Mouse (Mus musculus) adrenal gland, adult 2 months (tissue): ENCODE results near the gene Cryzl1. TPM values are rescaled to one million over a fixed set of nuclear protein-coding genes. Genes with fewer than 3 reads are reported as not detected.

Source experiments
- DNase-seq: peaks from one replicate; pipeline ENCODE4 v3.0.0; 2021
- polyA plus RNA-seq: library from polyadenylated mRNA; depleted of rRNA; stranded (reverse); fragments of >200 nt; gene quantifications from 2 replicates; pipeline ENCODE4 v1.2.3, GENCODE M21; 2012; rRNA removed
- total RNA-seq, 2 experiments: library from RNA; stranded (reverse); gene quantifications; 2 replicates each; pipeline ENCODE4 v1.2.3; 2021

Cryzl1 gene
- total and polyA plus RNA-seq, 3 experiments: 12.6 to 54.9 (median 36.2) TPM

GRCm38 (mm10) chr16:91640171-91640570, 88.6 kb downstream of the Cryzl1 start:
- DNase-seq: no peak

GRCm38 (mm10) chr16:91639636-91640035, 89.1 kb downstream of the Cryzl1 start:
- no peak for DNase-seq

Other genes with a start within 250 kb of the Cryzl1 start
- 10 to 100 TPM; 66.1 to 71.3 TPM for gene Ifnar1, start 243.7 kb downstream of the Cryzl1 start, total RNA-seq
- 10.9 and 11.3 TPM in 2 replicates for gene Ifnar1, start 243.7 kb downstream of the Cryzl1 start, polyA plus RNA-seq
- gene Ifngr2, start 181.9 kb downstream of the Cryzl1 start, total RNA-seq: 10 to 100 TPM; 19.9 to 34.0 TPM
- 25.1 and 39.2 TPM in 2 replicates for gene Ifngr2, start 181.9 kb downstream of the Cryzl1 start, polyA plus RNA-seq
- gene Tmem50b, start 131.2 kb downstream of the Cryzl1 start, total RNA-seq: 10 to 100 TPM; 60.0 to 62.2 TPM
- gene Tmem50b, start 131.2 kb downstream of the Cryzl1 start, polyA plus RNA-seq: 27.4 and 34.4 TPM in 2 replicates
- 10 to 100 TPM; 10.3 to 16.6 TPM for gene Dnajc28, start 109.9 kb downstream of the Cryzl1 start, total RNA-seq
- gene Dnajc28, start 109.9 kb downstream of the Cryzl1 start, polyA plus RNA-seq: 0.64 and 0.70 TPM in 2 replicates
- gene Gart, start 82.0 kb downstream of the Cryzl1 start, total RNA-seq: 100 to 1,000 TPM; 112 to 114 TPM
- gene Gart, start 82.0 kb downstream of the Cryzl1 start, polyA plus RNA-seq: 15.8 and 22.5 TPM in 2 replicates
- gene Son, start 81.5 kb downstream of the Cryzl1 start, total RNA-seq: 100 to 1,000 TPM; 190 to 239 TPM
- gene Son, start 81.5 kb downstream of the Cryzl1 start, polyA plus RNA-seq: 104 and 109 TPM in 2 replicates
- 1 to 10 TPM; 4.6 to 5.3 TPM for gene Donson, start 40.2 kb downstream of the Cryzl1 start, total RNA-seq
- gene Donson, start 40.2 kb downstream of the Cryzl1 start, polyA plus RNA-seq: 5.6 and 7.7 TPM in 2 replicates
- gene Itsn1, start 306 bp upstream of the Cryzl1 start, total RNA-seq: 10 to 100 TPM; 39.5 to 49.2 TPM
- gene Itsn1, start 306 bp upstream of the Cryzl1 start, polyA plus RNA-seq: 33.1 and 37.0 TPM in 2 replicates